Mouse (Mus musculus) forebrain, embryonic 14.5 days (tissue): ENCODE results near the gene Vta1. TPM values are rescaled to one million over a fixed set of nuclear protein-coding genes. Genes with fewer than 3 reads are reported as not detected.
A peak's percentile ranks its signal among the peaks of the same experiment; 100 is the strongest.

Experiments
- ATAC-seq: fragments of 200-750 bp; cut with Nextera tagmentation; 2 replicates; pipeline ENCODE4 v1.8.0; 2017; ENCODE audit warnings: mild to moderate bottlenecking, moderate library complexity
- DNase-seq: peaks from one replicate; pipeline ENCODE4 v3.0.0-alpha.2; 2015; ENCODE audit warnings: low spot score
- H3K27ac ChIP-seq: fragments of 300-500 bp; sonication (generic); 2 replicates; pipeline ENCODE4 v1.5.1; 2014; ENCODE audit warnings: low read depth, mild to moderate bottlenecking, control low read depth, low read length, moderate library complexity
- H3K27me3 ChIP-seq: fragments of 300-500 bp; sonication (generic); replicated peaks from 2 replicates; pipeline ENCODE4 v1.6.1; 2014; ENCODE audit warnings: low read length, control low read depth, mixed read lengths; ENCODE audit not compliant: control insufficient read depth, insufficient read depth
- H3K36me3 ChIP-seq: fragments of 300-500 bp; sonication (generic); 2 replicates; pipeline ENCODE4 v1.6.1; 2014; ENCODE audit warnings: low read length, control low read depth; ENCODE audit not compliant: control insufficient read depth, insufficient read depth
- H3K4me1 ChIP-seq: fragments of 300-500 bp; sonication (generic); 2 replicates; pipeline ENCODE4 v1.6.1; 2014; ENCODE audit warnings: antibody characterized with exemption, low read length, control low read depth; ENCODE audit not compliant: control insufficient read depth, insufficient read depth
- H3K4me2 ChIP-seq: fragments of 300-500 bp; sonication (generic); 2 replicates; pipeline ENCODE4 v1.6.1; 2014; ENCODE audit warnings: mild to moderate bottlenecking, control low read depth, low read length
- H3K4me3 ChIP-seq: fragments of 300-500 bp; sonication (generic); 2 replicates; pipeline ENCODE4 v1.5.1; 2014; ENCODE audit warnings: low read depth, low read length, control low read depth
- H3K9ac ChIP-seq: fragments of 300-500 bp; sonication (generic); 2 replicates; pipeline ENCODE4 v1.6.1; 2014; ENCODE audit warnings: mild to moderate bottlenecking, low read length, control low read depth, moderate library complexity
- H3K9me3 ChIP-seq: fragments of 300-500 bp; sonication (generic); replicated peaks from 2 replicates; pipeline ENCODE4 v1.6.1; 2016; ENCODE audit warnings: low read length, control low read depth, mixed read lengths; ENCODE audit not compliant: control insufficient read depth
- WGBS: fragments of 180-500 bp; shearing (Covaris S2); extraction: QIAGEN DNeasy Blood & Tissue Kit; methylation state at CpG from one replicate; pipeline ENCODE4 v1.1.7; 2014; 5-methylcytosine and 5-hydroxymethylcytosine counted together
- polyA plus RNA-seq: library from polyadenylated mRNA; unstranded; fragments of >200 nt; fragmentation: Nextera tagmentation; extraction: Ambion mirVana; gene quantifications from 2 replicates; pipeline ENCODE4 v1.2.1, GENCODE M21; 2014

Gene Vta1
- 214 and 236 TPM in 2 replicates for polyA plus RNA-seq

DNA sequence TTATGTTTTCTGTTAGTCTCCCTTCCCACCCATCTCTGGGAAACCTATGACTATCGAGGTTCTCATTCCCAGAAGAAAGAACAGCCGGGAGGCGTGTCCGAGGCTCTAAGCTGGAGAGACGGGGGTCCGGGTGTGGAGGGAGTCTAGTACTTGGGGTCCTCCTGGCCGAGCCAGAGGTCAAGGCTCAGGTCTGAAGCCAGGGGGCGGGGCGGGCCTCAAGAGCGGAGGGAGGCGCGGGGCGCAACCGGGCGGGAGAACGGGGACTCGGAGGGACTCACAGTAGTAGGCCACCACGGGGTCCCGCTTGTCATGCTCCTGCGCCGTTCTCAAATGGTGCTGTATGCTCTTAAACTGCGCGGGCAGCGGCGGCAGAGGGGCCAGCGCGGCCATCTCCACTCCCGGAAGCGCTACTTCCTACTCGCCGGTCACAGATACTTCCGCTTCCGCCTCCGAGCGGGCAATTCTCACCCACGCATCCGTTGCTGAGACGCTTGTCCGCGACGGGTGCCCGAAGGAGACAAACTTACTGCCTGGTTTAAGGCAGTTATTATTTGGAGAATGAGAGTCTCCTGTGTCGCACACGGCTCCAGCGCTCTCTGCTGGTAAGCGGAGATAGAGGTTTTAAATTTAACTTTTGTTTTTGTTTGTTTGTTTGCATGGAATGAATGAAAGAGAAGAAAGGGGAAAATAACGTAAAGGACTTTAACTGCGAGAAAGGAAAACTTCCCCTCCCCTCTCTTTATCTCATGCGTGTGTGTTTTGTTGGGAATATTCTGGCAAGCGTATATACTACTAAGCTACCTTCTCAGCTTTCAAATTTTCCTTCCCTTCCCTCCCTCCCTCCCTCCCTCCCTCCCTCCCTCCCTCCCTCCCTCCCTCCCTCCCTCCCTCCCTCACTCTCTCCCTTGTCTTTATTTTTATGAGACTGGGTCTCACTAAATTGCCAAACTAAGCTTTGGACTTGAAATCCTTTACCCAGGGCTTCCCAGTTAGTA lies at the start of gene Vta1, which contains the start of gene Nmbr:
TSS of gene Vta1 (minus strand) at position 489 of the 995 bp plus-strand sequence.
TSS of gene Nmbr (plus strand) at position 520 of the 995 bp plus-strand sequence.
- under 1% methylated on average over 49 of the region's 50 CpGs for WGBS
- Histone ChIP-seq H3K27ac (peak within 1 kb of the TSS; percentile 77), H3K4me1 (peaks cover 17% of the 10 kb centered on the region), H3K9me3 (no peaks in the 10 kb centered on the region), H3K36me3 (no peaks in the 10 kb centered on the region), H3K9ac (peak within 1 kb of the TSS; percentile 87), H3K27me3 (no peaks in the 10 kb centered on the region), H3K4me3 (peak within 1 kb of the TSS; percentile 93), H3K4me2 (peak within 1 kb of the TSS; percentile 74)
- DNase-seq, result peak; percentile 99
- ATAC-seq, result peak; percentile 96

DNA sequence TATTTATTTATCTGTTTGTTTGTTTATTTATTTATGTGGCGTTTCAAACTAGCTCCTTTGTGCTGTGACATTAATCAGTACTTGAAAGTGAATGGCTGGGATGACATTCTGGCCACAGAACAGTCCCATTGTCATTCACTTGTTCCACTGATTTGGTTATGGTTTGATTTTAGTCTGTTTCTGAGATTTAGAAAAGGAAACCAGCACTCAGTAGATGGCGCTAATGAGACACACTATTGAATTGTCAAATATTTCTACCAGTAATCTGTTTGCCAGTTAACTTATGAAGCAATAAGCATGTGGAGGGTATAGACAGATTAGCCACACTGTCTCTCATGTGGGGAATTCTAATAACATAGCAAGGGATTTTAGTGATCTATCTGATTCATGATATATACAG lies 28.9 kb upstream of the Vta1 start:
- WGBS, result 14% methylated on average over 2 of the region's 2 CpGs
- DNase-seq (peak; percentile 88), ATAC-seq (peak; percentile 63; the same call in 1 of the 2 replicates)
- H3K9ac ChIP-seq, result no peak overlapping the region
- H3K4me3 ChIP-seq, result no peak overlapping the region
- no peak overlapping the region for H3K27ac ChIP-seq
- no peaks in the 10 kb centered on the region for H3K36me3 ChIP-seq
- H3K9me3 ChIP-seq, result no peaks in the 10 kb centered on the region
- no peaks in the 10 kb centered on the region for H3K27me3 ChIP-seq
- no peak overlapping the region for H3K4me2 ChIP-seq
- H3K4me1 ChIP-seq, result no peaks in the 10 kb centered on the region

DNA sequence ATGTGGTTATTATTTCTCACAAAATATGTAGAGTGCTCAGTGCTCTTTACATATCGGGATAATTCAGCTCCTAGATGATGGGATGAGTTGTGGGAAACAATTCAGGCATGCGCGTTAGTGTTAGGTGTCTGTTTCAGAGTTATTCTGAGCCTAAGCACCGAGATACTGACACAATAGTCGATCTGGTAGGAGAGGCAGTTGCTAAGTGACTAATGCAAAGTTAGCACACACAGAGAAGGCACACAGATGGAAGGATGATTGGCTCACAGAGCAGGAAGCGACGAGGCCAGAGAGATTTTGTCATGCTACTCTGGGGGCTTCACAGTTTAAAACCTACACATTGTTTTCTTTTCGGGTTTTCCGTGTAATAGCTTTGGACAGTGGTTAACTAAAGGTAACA lies 20.3 kb upstream of the Vta1 start:
- Histone ChIP-seq H3K4me2 (no peak overlapping the region), H3K4me3 (no peak overlapping the region), H3K27me3 (no peaks in the 10 kb centered on the region), H3K4me1 (no peaks in the 10 kb centered on the region), H3K9me3 (no peaks in the 10 kb centered on the region), H3K9ac (no peak overlapping the region), H3K36me3 (no peaks in the 10 kb centered on the region), H3K27ac (no peak overlapping the region)
- ATAC-seq (no peak), DNase-seq (no peak)
- 76% methylated on average over 9 of the region's 9 CpGs for WGBS

DNA sequence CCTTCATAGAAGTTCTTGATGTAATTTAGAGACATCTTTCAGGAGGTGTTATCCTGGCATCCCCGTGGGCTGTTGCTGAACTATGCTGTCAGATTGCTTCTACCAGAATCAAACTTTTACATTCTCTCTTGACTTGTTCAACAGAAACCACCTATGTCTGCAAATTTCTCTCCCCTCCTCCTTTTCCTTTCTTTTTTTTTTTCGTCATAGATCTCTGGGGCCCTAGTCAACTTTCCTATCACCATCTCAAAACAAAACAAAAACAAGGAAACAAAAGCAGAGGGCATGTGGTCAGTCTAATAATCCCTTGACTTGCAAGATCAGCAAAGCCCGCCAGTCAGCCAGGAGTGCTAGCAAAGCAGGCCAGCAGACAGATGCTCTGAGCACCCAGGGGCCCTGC lies 12.8 kb upstream of the Vta1 start, which contains the start of gene Gje1:
TSS of gene Gje1 (minus strand) at position 101 of the 400 bp plus-strand sequence.
- 47% methylated on average over 3 of the region's 3 CpGs for WGBS

DNA sequence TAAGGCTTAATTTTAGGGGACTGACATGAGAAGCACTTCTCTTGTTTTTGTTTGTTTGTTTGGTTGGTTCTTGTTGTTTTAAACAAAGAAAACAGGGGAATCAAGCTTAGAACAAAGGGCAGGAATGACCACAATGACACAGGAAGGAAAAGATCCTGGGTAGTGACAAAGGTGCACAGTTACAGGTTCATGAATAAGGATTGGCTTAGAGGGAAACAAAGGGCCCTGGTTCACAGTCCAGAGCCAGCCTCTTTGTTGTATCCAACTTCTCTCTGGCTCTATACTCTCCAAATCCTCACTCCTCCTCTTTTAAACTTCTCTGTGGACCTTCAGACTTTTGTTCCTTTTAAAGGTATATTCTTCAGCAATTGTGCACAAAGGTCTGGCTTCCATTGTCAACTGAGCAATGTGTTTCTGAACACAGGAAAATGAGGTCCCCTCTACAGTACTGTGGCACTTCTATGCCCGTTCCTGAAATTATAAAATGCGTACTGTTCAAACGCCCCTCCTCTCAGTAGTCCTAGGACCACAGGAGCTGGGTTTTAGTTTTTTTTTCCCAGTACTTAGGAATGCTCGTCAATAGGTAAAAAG lies 1.4 kb downstream of the Vta1 start:
- H3K9me3 ChIP-seq, result no peaks in the 10 kb centered on the region
- H3K27me3 ChIP-seq, result no peaks in the 10 kb centered on the region
- H3K36me3 ChIP-seq, result no peaks in the 10 kb centered on the region
- peak overlapping the region; percentile 93 for H3K4me3 ChIP-seq
- peaks cover 17% of the 10 kb centered on the region for H3K4me1 ChIP-seq
- ATAC-seq (no peak), DNase-seq (no peak)
- H3K9ac ChIP-seq, result peak overlapping the region; percentile 45; the same call in 1 of the 2 replicates
- H3K27ac ChIP-seq, result peak overlapping the region; percentile 9; the same call in 1 of the 2 replicates
- H3K4me2 ChIP-seq, result peak overlapping the region; percentile 74
- WGBS, result 40% methylated on average over 4 of the region's 4 CpGs

More for the DNA sequence above, 12.8 kb upstream of the Vta1 start, which contains the start of gene Gje1:
- Histone ChIP-seq H3K4me1 (no peaks in the 10 kb centered on the region), H3K36me3 (no peaks in the 10 kb centered on the region), H3K27me3 (no peaks in the 10 kb centered on the region), H3K9me3 (no peaks in the 10 kb centered on the region), H3K4me3 (no peak within 1 kb of the TSS), H3K9ac (no peak within 1 kb of the TSS), H3K4me2 (no peak within 1 kb of the TSS), H3K27ac (no peak within 1 kb of the TSS)
- DNase-seq, result no peak
- ATAC-seq, result no peak

DNA sequence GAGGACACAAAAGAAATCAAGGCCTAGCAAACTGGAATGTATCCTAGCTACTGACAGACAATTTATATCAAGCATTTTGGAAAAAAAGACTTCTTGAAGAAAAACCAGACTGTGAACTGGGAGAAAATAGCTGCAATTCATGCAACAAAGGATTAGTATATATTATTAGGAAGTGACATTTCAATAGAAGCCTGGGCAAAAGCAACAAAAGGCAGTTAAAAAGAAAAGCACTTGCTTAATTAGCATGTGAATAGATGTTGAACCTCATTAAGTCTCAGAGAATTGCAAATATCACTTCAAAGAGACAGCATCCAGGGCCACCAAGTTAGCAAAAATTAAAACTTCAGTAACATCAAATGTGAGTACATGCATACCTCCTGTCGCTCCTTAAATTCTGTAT lies 2.1 kb downstream of the Vta1 start:
- ATAC-seq, result peak; percentile 8; the same call in 1 of the 2 replicates
- H3K4me3 ChIP-seq, result peak overlapping the region; percentile 93; the same call in 1 of the 2 replicates
- WGBS, result 43% methylated on average over 1 of the region's 1 CpGs

DNA sequence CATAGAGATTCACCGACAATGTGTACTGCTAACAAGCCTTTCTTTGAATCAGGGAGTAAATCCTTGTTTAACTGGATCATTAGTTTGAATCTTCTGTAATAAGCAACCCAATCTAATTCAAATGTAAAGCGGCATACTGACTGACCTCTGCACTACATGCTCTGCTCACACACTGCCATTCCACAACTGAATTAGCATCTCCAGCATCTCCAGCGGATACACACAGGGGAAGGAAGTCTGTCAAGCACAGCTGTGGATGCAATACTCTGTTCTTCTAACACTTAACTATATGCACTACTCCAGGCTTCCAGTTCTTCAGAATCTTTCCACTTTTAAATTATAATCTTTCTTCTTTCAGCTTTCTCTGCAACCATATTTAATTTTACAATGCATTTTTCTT lies 15.0 kb downstream of the Vta1 start:
- WGBS, result 36% methylated on average over 3 of the region's 3 CpGs
- H3K4me2 ChIP-seq, result no peak overlapping the region
- H3K9ac ChIP-seq, result no peak overlapping the region
- H3K27ac ChIP-seq, result no peak overlapping the region
- H3K4me3 ChIP-seq, result no peak overlapping the region
- H3K27me3 ChIP-seq, result no peaks in the 10 kb centered on the region
- H3K9me3 ChIP-seq, result no peaks in the 10 kb centered on the region; the same call in 1 of the 2 replicates
- DNase-seq, result peak; percentile 0
- no peak for ATAC-seq
- 0 out of 2 replicates have a peak, but pooled peaks cover 2% of the 10 kb centered on the region for H3K4me1 ChIP-seq
- peaks cover 3% of the 10 kb centered on the region; the same call in 1 of the 2 replicates for H3K36me3 ChIP-seq

More for the DNA sequence above, 2.1 kb downstream of the Vta1 start:
- Histone ChIP-seq H3K27ac (peak overlapping the region; percentile 9; the same call in 1 of the 2 replicates), H3K27me3 (no peaks in the 10 kb centered on the region), H3K9ac (peak overlapping the region; percentile 26; the same call in 1 of the 2 replicates), H3K4me2 (peak overlapping the region; percentile 74), H3K36me3 (no peaks in the 10 kb centered on the region), H3K4me1 (peaks cover 17% of the 10 kb centered on the region), H3K9me3 (no peaks in the 10 kb centered on the region)
- DNase-seq, result peak; percentile 72

DNA sequence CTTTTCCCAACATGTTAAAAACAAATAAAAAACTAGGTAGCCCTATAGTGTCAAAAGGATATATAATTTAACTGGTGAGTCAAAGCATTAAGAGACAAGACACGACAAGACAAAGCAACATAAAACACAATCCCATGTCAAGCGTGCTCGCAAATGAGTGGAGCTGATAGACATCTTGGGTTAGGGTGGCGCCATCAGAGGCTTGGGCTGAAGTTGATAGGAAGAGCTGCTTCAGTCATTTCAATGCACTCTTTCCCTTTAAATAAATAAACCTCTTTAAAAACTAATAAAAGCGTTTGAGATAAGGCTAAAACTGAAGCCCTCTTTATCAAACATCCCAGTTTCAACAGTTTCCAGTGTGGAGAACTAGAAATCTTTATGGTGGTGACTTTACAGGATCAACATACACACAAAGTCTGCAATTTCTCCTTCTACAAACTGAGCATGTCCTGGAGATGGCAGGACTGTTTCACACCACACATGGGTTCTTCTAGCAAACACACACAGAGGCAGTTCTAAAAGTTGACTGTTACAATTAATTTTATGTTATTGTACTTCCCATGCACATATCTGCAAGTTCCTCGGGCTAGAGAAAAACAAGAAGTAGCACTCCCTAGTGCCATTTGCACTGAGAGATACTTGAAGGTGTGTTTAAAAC lies 16.4 kb downstream of the Vta1 start:
- H3K9me3 ChIP-seq, result no peaks in the 10 kb centered on the region; the same call in 1 of the 2 replicates
- H3K27ac ChIP-seq, result no peak overlapping the region
- ATAC-seq, result no peak
- no peak overlapping the region for H3K4me2 ChIP-seq
- DNase-seq, result no peak
- 95% methylated on average over 6 of the region's 6 CpGs for WGBS
- H3K36me3 ChIP-seq, result peaks cover 3% of the 10 kb centered on the region; the same call in 1 of the 2 replicates
- H3K27me3 ChIP-seq, result no peaks in the 10 kb centered on the region
- 0 out of 2 replicates have a peak, but pooled peaks cover 2% of the 10 kb centered on the region for H3K4me1 ChIP-seq
- H3K4me3 ChIP-seq, result no peak overlapping the region
- no peak overlapping the region for H3K9ac ChIP-seq
